Mouse (Mus musculus) hindbrain, embryonic 14.5 days (tissue): ENCODE measurements around the gene Ddx50. TPM values are rescaled to one million over a fixed set of nuclear protein-coding genes. Genes with fewer than 3 reads are reported as not detected.
A peak's percentile ranks its signal among the peaks of the same experiment; 100 is the strongest.

ENCODE experiments used
- ATAC-seq: fragments of 200-750 bp; cut with Nextera tagmentation; 2 replicates; pipeline ENCODE4 v1.8.0; 2017; ENCODE audit warnings: moderate number of reproducible peaks, mild to moderate bottlenecking, moderate TSS enrichment, moderate library complexity; ENCODE audit not compliant: low FRiP score
- DNase-seq: peaks from one replicate; pipeline ENCODE4 v3.0.0-alpha.2; 2015; ENCODE audit warnings: low spot score
- H3K27ac ChIP-seq: fragments of 300-500 bp; sonication (generic); 2 replicates; pipeline ENCODE4 v1.5.1; 2014; ENCODE audit warnings: mild to moderate bottlenecking, moderate library complexity
- H3K27me3 ChIP-seq: fragments of 300-500 bp; sonication (generic); 2 replicates; pipeline ENCODE4 v1.6.1; 2014; ENCODE audit warnings: mild to moderate bottlenecking, low read length, mixed read lengths; ENCODE audit not compliant: control insufficient read depth, insufficient read depth
- H3K36me3 ChIP-seq: fragments of 300-500 bp; sonication (generic); replicated peaks from 2 replicates; pipeline ENCODE4 v1.6.1; 2014; ENCODE audit not compliant: control insufficient read depth, insufficient read depth
- H3K4me1 ChIP-seq: fragments of 300-500 bp; sonication (generic); replicated peaks from 2 replicates; pipeline ENCODE4 v1.6.1; 2014; ENCODE audit warnings: antibody characterized with exemption, low read length, mixed read lengths; ENCODE audit not compliant: control insufficient read depth, insufficient read depth
- H3K4me2 ChIP-seq: fragments of 300-500 bp; sonication (generic); replicated peaks from 2 replicates; pipeline ENCODE4 v1.6.1; 2014; ENCODE audit warnings: mild to moderate bottlenecking, moderate library complexity
- H3K4me3 ChIP-seq: fragments of 300-500 bp; sonication (generic); replicated peaks from 2 replicates; pipeline ENCODE4 v1.5.1; 2014; ENCODE audit warnings: mild to moderate bottlenecking, low read length
- H3K9ac ChIP-seq: fragments of 300-500 bp; sonication (generic); 2 replicates; pipeline ENCODE4 v1.6.1; 2014
- H3K9me3 ChIP-seq: fragments of 300-500 bp; sonication (generic); 2 replicates; pipeline ENCODE4 v1.6.1; 2016; ENCODE audit warnings: low read length; ENCODE audit not compliant: control insufficient read depth
- WGBS: fragments of 180-500 bp; shearing (Covaris S2); extraction: QIAGEN DNeasy Blood & Tissue Kit; methylation state at CpG from one replicate; pipeline ENCODE4 v1.1.7; 2014; 5-methylcytosine and 5-hydroxymethylcytosine counted together
- polyA plus RNA-seq: library from polyadenylated mRNA; unstranded; fragments of >200 nt; fragmentation: Nextera tagmentation; extraction: Ambion mirVana; gene quantifications from 2 replicates; pipeline ENCODE4 v1.2.1, GENCODE M21; 2014

The Ddx50 gene
- polyA plus RNA-seq, 1 experiment from 2014 or later, result 87.5 TPM

- WGBS, result 77% methylated on average over 14 of the region's 14 CpGs
- H3K36me3 ChIP-seq, result no peaks in the 10 kb centered on the region
Measured at GRCm38 (mm10) chr10:62669245-62669644, 18.2 kb upstream of the Ddx50 start.

GRCm38 (mm10) chr10:62668463-62668862, 17.4 kb upstream of the Ddx50 start:
- Histone ChIP-seq H3K27ac (no peak overlapping the region), H3K27me3 (no peaks in the 10 kb centered on the region), H3K36me3 (no peaks in the 10 kb centered on the region), H3K4me3 (no peak overlapping the region), H3K9me3 (no peaks in the 10 kb centered on the region), H3K4me2 (no peak overlapping the region), H3K4me1 (no peaks in the 10 kb centered on the region), H3K9ac (no peak overlapping the region)
- 88% methylated on average over 2 of the region's 2 CpGs for WGBS
- ATAC-seq, result no peak
- DNase-seq, result no peak

More at GRCm38 (mm10) chr10:62669245-62669644, 18.2 kb upstream of the Ddx50 start:
- ATAC-seq (no peak), DNase-seq (no peak)
- Histone ChIP-seq H3K27me3 (no peaks in the 10 kb centered on the region), H3K9me3 (no peaks in the 10 kb centered on the region), H3K4me2 (no peak overlapping the region), H3K27ac (no peak overlapping the region), H3K4me1 (no peaks in the 10 kb centered on the region), H3K4me3 (no peak overlapping the region), H3K9ac (no peak overlapping the region)

DNA sequence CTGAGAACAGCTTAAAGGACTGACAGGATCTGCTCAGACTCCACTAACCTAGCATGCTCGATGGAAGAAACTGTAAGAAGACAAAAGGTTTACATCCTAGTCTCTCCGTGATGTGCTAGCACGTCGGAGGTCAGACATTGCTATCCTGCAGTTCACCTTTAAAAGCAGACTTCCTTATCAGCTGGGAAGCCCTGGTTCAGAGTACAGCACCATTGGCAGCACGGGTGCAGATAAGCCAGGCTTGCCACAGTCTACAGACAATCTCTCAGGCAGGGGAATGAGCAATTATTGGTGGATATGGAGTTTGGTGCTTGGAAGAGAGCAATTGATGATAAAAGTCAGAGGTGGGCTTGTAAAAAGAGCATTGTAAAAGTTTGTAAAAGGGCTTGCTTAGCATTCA, 17.0 kb upstream of the Ddx50 start:
- 83% methylated on average over 5 of the region's 5 CpGs for WGBS
- no peak for ATAC-seq
- no peaks in the 10 kb centered on the region for H3K27me3 ChIP-seq

DNA sequence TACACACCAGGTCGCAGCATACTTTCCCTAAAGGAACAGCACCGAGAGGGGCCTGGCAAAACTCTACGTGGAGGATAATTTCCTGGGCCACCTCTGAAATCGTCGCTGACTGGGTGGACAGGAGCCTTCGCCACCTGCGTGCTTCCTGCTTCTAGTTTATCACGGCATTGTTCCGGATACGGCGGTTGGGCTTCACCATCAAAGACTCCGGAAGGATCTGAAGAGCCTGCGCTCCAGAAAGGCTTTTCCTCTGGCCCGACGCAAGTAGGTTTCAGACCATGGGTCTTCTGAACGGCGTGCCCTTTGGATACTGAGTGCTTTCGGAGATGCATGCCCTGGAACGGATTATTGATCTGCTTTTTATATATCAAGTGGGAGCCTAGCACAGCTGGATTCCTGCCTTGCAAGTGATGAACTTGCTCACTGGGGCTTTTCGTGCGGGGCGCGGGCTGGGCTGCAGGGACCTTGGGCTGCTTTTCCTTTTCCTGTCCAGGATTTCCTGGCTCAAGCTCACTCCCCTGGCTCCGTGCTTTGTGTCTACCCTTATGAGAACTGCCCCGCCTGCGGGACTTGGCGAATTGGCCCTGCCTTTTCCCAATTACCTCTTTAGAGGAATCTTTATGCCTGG, 14.1 kb upstream of the Ddx50 start:
- Histone ChIP-seq H3K9me3 (no peaks in the 10 kb centered on the region), H3K9ac (no peak overlapping the region), H3K4me3 (no peak overlapping the region), H3K27me3 (no peaks in the 10 kb centered on the region), H3K4me2 (no peak overlapping the region), H3K4me1 (no peaks in the 10 kb centered on the region), H3K27ac (no peak overlapping the region), H3K36me3 (no peaks in the 10 kb centered on the region)
- ATAC-seq (no peak), DNase-seq (no peak)
- 64% methylated on average over 27 of the region's 27 CpGs for WGBS

More for the DNA sequence above, 17.0 kb upstream of the Ddx50 start:
- DNase-seq, result no peak
- no peaks in the 10 kb centered on the region for H3K36me3 ChIP-seq
- no peak overlapping the region for H3K4me3 ChIP-seq
- no peaks in the 10 kb centered on the region for H3K9me3 ChIP-seq
- H3K4me1 ChIP-seq, result no peaks in the 10 kb centered on the region
- H3K27ac ChIP-seq, result no peak overlapping the region
- H3K9ac ChIP-seq, result no peak overlapping the region
- no peak overlapping the region for H3K4me2 ChIP-seq

- Histone ChIP-seq H3K27ac (no peak overlapping the region), H3K4me2 (no peak overlapping the region)
- ATAC-seq, result no peak
Measured at GRCm38 (mm10) chr10:62664171-62664570, 13.2 kb upstream of the Ddx50 start.

DNA sequence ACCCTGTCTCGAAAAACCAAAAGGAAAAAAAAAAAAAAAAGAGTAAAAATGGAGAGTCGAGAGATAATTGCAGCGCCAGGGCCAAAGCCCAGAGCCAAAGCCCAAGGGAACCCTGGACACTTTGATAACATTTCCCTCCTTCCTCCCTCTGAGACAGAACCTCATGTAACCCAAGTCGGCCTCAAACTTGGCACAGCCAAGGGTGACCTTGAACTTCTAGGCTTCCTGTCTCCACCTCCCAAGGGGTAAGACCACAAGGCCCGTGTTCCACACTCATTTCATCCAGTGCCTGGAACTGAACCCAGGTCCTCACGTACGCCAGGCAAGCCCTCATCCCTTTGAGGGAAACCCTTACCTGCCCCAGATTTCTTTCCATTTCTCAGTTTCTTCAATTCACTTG, 5.7 kb upstream of the Ddx50 start:
- WGBS, result 89% methylated on average over 6 of the region's 7 CpGs
- H3K9ac ChIP-seq, result no peak overlapping the region

More at GRCm38 (mm10) chr10:62664171-62664570, 13.2 kb upstream of the Ddx50 start:
- Histone ChIP-seq H3K27me3 (no peaks in the 10 kb centered on the region), H3K9me3 (no peaks in the 10 kb centered on the region), H3K4me3 (no peak overlapping the region), H3K36me3 (no peaks in the 10 kb centered on the region), H3K4me1 (no peaks in the 10 kb centered on the region), H3K9ac (no peak overlapping the region)
- no peak for DNase-seq
- 88% methylated on average over 10 of the region's 10 CpGs for WGBS

GRCm38 (mm10) chr10:62651961-62652360, 943 bp upstream of the Ddx50 start:
- peak overlapping the region; percentile 92 for H3K4me3 ChIP-seq
- peak overlapping the region; percentile 95 for H3K27ac ChIP-seq
- DNase-seq (peak; percentile 28), ATAC-seq (no peak)
- H3K36me3 ChIP-seq, result peaks cover 9% of the 10 kb centered on the region
- no peaks in the 10 kb centered on the region for H3K27me3 ChIP-seq
- H3K4me2 ChIP-seq, result peak overlapping the region; percentile 61
- peaks cover 21% of the 10 kb centered on the region for H3K4me1 ChIP-seq
- H3K9ac ChIP-seq, result peak overlapping the region; percentile 95
- 26% methylated on average over 3 of the region's 3 CpGs for WGBS
- no peaks in the 10 kb centered on the region for H3K9me3 ChIP-seq

More for the DNA sequence above, 5.7 kb upstream of the Ddx50 start:
- DNase-seq, result no peak
- H3K4me3 ChIP-seq, result no peak overlapping the region
- no peaks in the 10 kb centered on the region for H3K9me3 ChIP-seq
- ATAC-seq, result no peak
- H3K4me2 ChIP-seq, result no peak overlapping the region
- no peaks in the 10 kb centered on the region for H3K27me3 ChIP-seq
- no peak overlapping the region for H3K27ac ChIP-seq
- H3K4me1 ChIP-seq, result 0 out of 2 replicates have a peak, but pooled peaks cover 8% of the 10 kb centered on the region
- H3K36me3 ChIP-seq, result no peaks in the 10 kb centered on the region

GRCm38 (mm10) chr10:62650358-62650782, 648 bp downstream of the Ddx50 start:
- WGBS, result 0% methylated on average over 17 of the region's 17 CpGs
- DNase-seq, result peak; percentile 41

DNA sequence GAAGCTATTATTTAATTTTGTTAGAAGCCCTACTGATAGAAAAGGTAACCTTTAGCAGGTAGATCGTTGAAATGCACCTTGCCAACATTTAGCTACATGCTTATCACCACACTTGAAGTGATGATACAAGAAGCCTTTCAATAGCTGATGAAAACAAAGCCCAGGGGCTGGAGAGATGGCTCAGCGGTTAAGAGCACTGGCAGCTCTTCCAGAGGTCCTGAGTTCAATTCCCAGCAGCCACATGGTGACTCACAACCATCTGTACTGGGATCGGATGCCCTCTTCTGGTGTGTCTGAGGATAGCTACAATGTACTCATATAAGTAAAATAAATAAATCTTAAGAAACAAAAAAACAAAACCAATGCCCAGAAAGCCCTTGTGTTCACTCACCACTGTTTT, 46.9 kb downstream of the Ddx50 start:
- Histone ChIP-seq H3K36me3 (no peaks in the 10 kb centered on the region), H3K27ac (no peak overlapping the region), H3K9me3 (no peaks in the 10 kb centered on the region), H3K4me2 (no peak overlapping the region), H3K9ac (no peak overlapping the region), H3K4me3 (no peak overlapping the region), H3K4me1 (peaks cover 16% of the 10 kb centered on the region; the same call in 1 of the 2 replicates), H3K27me3 (no peaks in the 10 kb centered on the region)
- 88% methylated on average over 3 of the region's 3 CpGs for WGBS
- DNase-seq, result no peak
- ATAC-seq, result no peak

More at GRCm38 (mm10) chr10:62650358-62650782, 648 bp downstream of the Ddx50 start:
- Histone ChIP-seq H3K4me3 (peak overlapping the region; percentile 92), H3K36me3 (peaks cover 25% of the 10 kb centered on the region), H3K4me1 (peaks cover 21% of the 10 kb centered on the region), H3K4me2 (peak overlapping the region; percentile 61), H3K9ac (peak overlapping the region; percentile 95), H3K27me3 (no peaks in the 10 kb centered on the region), H3K27ac (peak overlapping the region; percentile 95), H3K9me3 (no peaks in the 10 kb centered on the region)
- no peak for ATAC-seq
